Mouse (Mus musculus): ENCODE data around the gene Gm17416. TPM values are rescaled to one million over a fixed set of nuclear protein-coding genes. Genes with fewer than 3 reads are reported as not detected.

Gm17416 gene
- polyA plus RNA-seq, 1 experiment from 2014 or later, result not detected

- Histone ChIP-seq H3K9ac (ENCODE audit: low read length) (no peak overlapping the region), H3K4me3 (ENCODE audit: low read depth, low read length) (no peak overlapping the region), H3K4me1 (ENCODE audit: control insufficient read depth, insufficient read depth, low read length) (no peaks in the 10 kb centered on the region), H3K36me3 (ENCODE audit: control insufficient read depth, insufficient read depth, low read length) (no peaks in the 10 kb centered on the region), H3K4me2 (ENCODE audit: low read depth, severe bottlenecking) (no peak overlapping the region), H3K27ac (replicated peaks; ENCODE audit: low read depth, low read length) (no peak overlapping the region), H3K9me3 (ENCODE audit: control insufficient read depth, low read length) (no peaks in the 10 kb centered on the region), H3K27me3 (ENCODE audit: control insufficient read depth, insufficient read depth, low read length) (no peaks in the 10 kb centered on the region)
- no peak for ATAC-seq (ENCODE audit: insufficient number of reproducible peaks, low FRiP score, low TSS enrichment, low read depth)
- DNase-seq (ENCODE audit: low spot score), result no peak
- WGBS, result 42% methylated on average over 2 of the region's 2 CpGs
Measured at GRCm38 (mm10) chr2:152588450-152588849, 19.3 kb downstream of the Gm17416 start.

- Histone ChIP-seq H3K9ac (ENCODE audit: low read length) (no peak overlapping the region), H3K27ac (replicated peaks; ENCODE audit: low read depth, low read length) (no peak overlapping the region), H3K4me3 (ENCODE audit: low read depth, low read length) (no peak overlapping the region), H3K9me3 (ENCODE audit: control insufficient read depth, low read length) (no peaks in the 10 kb centered on the region), H3K4me2 (ENCODE audit: low read depth, severe bottlenecking) (no peak overlapping the region), H3K4me1 (ENCODE audit: control insufficient read depth, insufficient read depth, low read length) (no peaks in the 10 kb centered on the region), H3K36me3 (ENCODE audit: control insufficient read depth, insufficient read depth, low read length) (no peaks in the 10 kb centered on the region), H3K27me3 (ENCODE audit: control insufficient read depth, insufficient read depth, low read length) (no peaks in the 10 kb centered on the region)
- no peak for DNase-seq (ENCODE audit: low spot score)
- ATAC-seq (ENCODE audit: insufficient number of reproducible peaks, low FRiP score, low TSS enrichment, low read depth), result no peak
- 46% methylated on average over 6 of the region's 6 CpGs for WGBS
Measured at GRCm38 (mm10) chr2:152589021-152589420, 19.9 kb downstream of the Gm17416 start.

- 66% methylated on average over 7 of the region's 7 CpGs for WGBS
- ATAC-seq (ENCODE audit: insufficient number of reproducible peaks, low FRiP score, low TSS enrichment, low read depth) (no peak), DNase-seq (ENCODE audit: low spot score) (no peak)
- Histone ChIP-seq H3K27me3 (ENCODE audit: control insufficient read depth, insufficient read depth, low read length) (no peaks in the 10 kb centered on the region), H3K9me3 (ENCODE audit: control insufficient read depth, low read length) (no peaks in the 10 kb centered on the region), H3K4me1 (ENCODE audit: control insufficient read depth, insufficient read depth, low read length) (no peaks in the 10 kb centered on the region), H3K4me2 (ENCODE audit: low read depth, severe bottlenecking) (no peak within 1 kb of the TSS), H3K27ac (replicated peaks; ENCODE audit: low read depth, low read length) (no peak within 1 kb of the TSS), H3K4me3 (ENCODE audit: low read depth, low read length) (no peak within 1 kb of the TSS), H3K36me3 (ENCODE audit: control insufficient read depth, insufficient read depth, low read length) (no peaks in the 10 kb centered on the region), H3K9ac (ENCODE audit: low read length) (no peak within 1 kb of the TSS)
Measured at GRCm38 (mm10) chr2:152599299-152599698, 30.2 kb downstream of the Gm17416 start, which contains the start of gene Defb45. TSS of gene Defb45 (minus strand) at chr2:152599399.

GRCm38 (mm10) chr2:152600076-152600475 is 30.9 kb downstream of the Gm17416 start:
- Histone ChIP-seq H3K9ac (ENCODE audit: low read length) (no peak overlapping the region), H3K27ac (replicated peaks; ENCODE audit: low read depth, low read length) (no peak overlapping the region), H3K27me3 (ENCODE audit: control insufficient read depth, insufficient read depth, low read length) (no peaks in the 10 kb centered on the region), H3K36me3 (ENCODE audit: control insufficient read depth, insufficient read depth, low read length) (no peaks in the 10 kb centered on the region), H3K4me2 (ENCODE audit: low read depth, severe bottlenecking) (no peak overlapping the region), H3K9me3 (ENCODE audit: control insufficient read depth, low read length) (no peaks in the 10 kb centered on the region), H3K4me3 (ENCODE audit: low read depth, low read length) (no peak overlapping the region), H3K4me1 (ENCODE audit: control insufficient read depth, insufficient read depth, low read length) (no peaks in the 10 kb centered on the region)
- ATAC-seq (ENCODE audit: insufficient number of reproducible peaks, low FRiP score, low TSS enrichment, low read depth), result no peak
- DNase-seq (ENCODE audit: low spot score), result no peak
- 89% methylated on average over 6 of the region's 6 CpGs for WGBS

GRCm38 (mm10) chr2:152601275-152601960 is 32.3 kb downstream of the Gm17416 start:
- H3K9me3 ChIP-seq (ENCODE audit: control insufficient read depth, low read length), result no peaks in the 10 kb centered on the region
- no peaks in the 10 kb centered on the region for H3K4me1 ChIP-seq (ENCODE audit: control insufficient read depth, insufficient read depth, low read length)
- no peak overlapping the region for H3K4me2 ChIP-seq (ENCODE audit: low read depth, severe bottlenecking)
- H3K27me3 ChIP-seq (ENCODE audit: control insufficient read depth, insufficient read depth, low read length), result no peaks in the 10 kb centered on the region
- DNase-seq (ENCODE audit: low spot score) (no peak), ATAC-seq (ENCODE audit: insufficient number of reproducible peaks, low FRiP score, low TSS enrichment, low read depth) (no peak)
- H3K4me3 ChIP-seq (ENCODE audit: low read depth, low read length), result no peak overlapping the region
- H3K36me3 ChIP-seq (ENCODE audit: control insufficient read depth, insufficient read depth, low read length), result no peaks in the 10 kb centered on the region
- 74% methylated on average over 4 of the region's 4 CpGs for WGBS
- H3K9ac ChIP-seq (ENCODE audit: low read length), result no peak overlapping the region
- H3K27ac ChIP-seq (replicated peaks; ENCODE audit: low read depth, low read length), result no peak overlapping the region

DNA sequence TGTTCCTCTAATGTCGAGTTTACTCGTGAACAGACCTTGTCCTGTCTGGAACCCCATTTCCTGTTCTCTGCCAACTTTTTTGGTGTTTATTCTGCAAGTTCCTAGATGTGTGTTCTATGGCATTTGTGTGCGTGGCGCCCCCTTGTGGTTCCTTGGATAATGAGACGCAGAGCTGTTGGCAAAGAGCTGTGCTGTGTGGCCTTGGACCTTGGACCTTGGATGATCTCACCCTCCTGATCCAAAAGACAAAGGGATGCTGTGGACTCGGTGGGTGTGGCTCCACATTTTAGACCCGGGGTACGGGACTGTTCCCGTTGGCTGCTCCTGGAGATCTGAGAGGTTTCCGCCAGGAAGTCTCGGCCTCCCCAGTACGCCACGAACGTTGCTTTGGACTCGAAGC is 34.9 kb downstream of the Gm17416 start, which contains the start of gene Defb36:
TSS of gene Defb36 (plus strand) at position 271 of the 400 bp plus-strand sequence.
- Histone ChIP-seq H3K27ac (replicated peaks; ENCODE audit: low read depth, low read length) (no peak within 1 kb of the TSS), H3K4me1 (ENCODE audit: control insufficient read depth, insufficient read depth, low read length) (no peaks in the 10 kb centered on the region), H3K36me3 (ENCODE audit: control insufficient read depth, insufficient read depth, low read length) (no peaks in the 10 kb centered on the region), H3K27me3 (ENCODE audit: control insufficient read depth, insufficient read depth, low read length) (no peaks in the 10 kb centered on the region), H3K9me3 (ENCODE audit: control insufficient read depth, low read length) (no peaks in the 10 kb centered on the region), H3K4me2 (ENCODE audit: low read depth, severe bottlenecking) (no peak within 1 kb of the TSS), H3K9ac (ENCODE audit: low read length) (no peak within 1 kb of the TSS), H3K4me3 (ENCODE audit: low read depth, low read length) (no peak within 1 kb of the TSS)
- no peak for ATAC-seq (ENCODE audit: insufficient number of reproducible peaks, low FRiP score, low TSS enrichment, low read depth)
- DNase-seq (ENCODE audit: low spot score), result peak; percentile 49
- WGBS, result 85% methylated on average over 15 of the region's 15 CpGs

- WGBS, result 51% methylated on average over 6 of the region's 6 CpGs
- ATAC-seq (ENCODE audit: insufficient number of reproducible peaks, low FRiP score, low TSS enrichment, low read depth), result no peak
- H3K27ac ChIP-seq (replicated peaks; ENCODE audit: low read depth, low read length), result no peak overlapping the region
- no peak overlapping the region for H3K4me3 ChIP-seq (ENCODE audit: low read depth, low read length)
- H3K4me2 ChIP-seq (ENCODE audit: low read depth, severe bottlenecking), result no peak overlapping the region
- H3K27me3 ChIP-seq (ENCODE audit: control insufficient read depth, insufficient read depth, low read length), result no peaks in the 10 kb centered on the region
- no peaks in the 10 kb centered on the region for H3K36me3 ChIP-seq (ENCODE audit: control insufficient read depth, insufficient read depth, low read length)
- no peaks in the 10 kb centered on the region for H3K9me3 ChIP-seq (ENCODE audit: control insufficient read depth, low read length)
- no peaks in the 10 kb centered on the region for H3K4me1 ChIP-seq (ENCODE audit: control insufficient read depth, insufficient read depth, low read length)
- no peak for DNase-seq (ENCODE audit: low spot score)
- no peak overlapping the region for H3K9ac ChIP-seq (ENCODE audit: low read length)
Measured at GRCm38 (mm10) chr2:152607746-152608145, 38.6 kb downstream of the Gm17416 start.

DNA sequence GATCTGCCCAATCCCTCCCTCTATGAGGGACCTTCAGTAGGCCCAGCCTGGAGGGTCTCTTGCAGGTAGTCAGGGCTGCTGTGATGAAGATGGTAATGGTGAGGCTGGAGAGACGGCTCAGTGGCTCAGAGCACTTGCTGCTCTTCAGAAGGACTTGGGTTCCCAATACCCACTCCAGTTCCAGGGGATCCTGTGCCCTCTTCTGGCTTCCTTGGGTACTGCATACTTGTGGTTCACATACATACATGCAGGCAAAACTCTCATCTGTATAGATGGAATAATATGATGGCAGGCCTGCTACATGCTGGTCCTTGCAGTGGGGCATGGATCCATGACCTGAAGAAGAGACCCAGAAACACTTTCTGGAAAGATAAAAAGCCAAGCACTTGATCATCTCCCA is 39.6 kb downstream of the Gm17416 start:
- DNase-seq (ENCODE audit: low spot score), result no peak
- no peak overlapping the region for H3K4me3 ChIP-seq (ENCODE audit: low read depth, low read length)
- no peak for ATAC-seq (ENCODE audit: insufficient number of reproducible peaks, low FRiP score, low TSS enrichment, low read depth)
- H3K27ac ChIP-seq (replicated peaks; ENCODE audit: low read depth, low read length), result no peak overlapping the region
- H3K9ac ChIP-seq (ENCODE audit: low read length), result no peak overlapping the region
- WGBS, result 96% methylated on average over 1 of the region's 1 CpGs
- H3K36me3 ChIP-seq (ENCODE audit: control insufficient read depth, insufficient read depth, low read length), result no peaks in the 10 kb centered on the region
- H3K4me1 ChIP-seq (ENCODE audit: control insufficient read depth, insufficient read depth, low read length), result no peaks in the 10 kb centered on the region
- no peaks in the 10 kb centered on the region for H3K9me3 ChIP-seq (ENCODE audit: control insufficient read depth, low read length)
- H3K27me3 ChIP-seq (ENCODE audit: control insufficient read depth, insufficient read depth, low read length), result no peaks in the 10 kb centered on the region
- no peak overlapping the region for H3K4me2 ChIP-seq (ENCODE audit: low read depth, severe bottlenecking)

- Histone ChIP-seq H3K27me3 (ENCODE audit: control insufficient read depth, insufficient read depth, low read length) (no peaks in the 10 kb centered on the region), H3K9me3 (ENCODE audit: control insufficient read depth, low read length) (no peaks in the 10 kb centered on the region), H3K27ac (replicated peaks; ENCODE audit: low read depth, low read length) (no peak overlapping the region), H3K9ac (ENCODE audit: low read length) (no peak overlapping the region), H3K4me3 (ENCODE audit: low read depth, low read length) (no peak overlapping the region), H3K4me1 (ENCODE audit: control insufficient read depth, insufficient read depth, low read length) (no peaks in the 10 kb centered on the region), H3K4me2 (ENCODE audit: low read depth, severe bottlenecking) (peak overlapping the region; percentile 10; the same call in 1 of the 2 replicates), H3K36me3 (ENCODE audit: control insufficient read depth, insufficient read depth, low read length) (no peaks in the 10 kb centered on the region)
- ATAC-seq (ENCODE audit: insufficient number of reproducible peaks, low FRiP score, low TSS enrichment, low read depth), result no peak
- WGBS, result 27% methylated on average over 7 of the region's 8 CpGs
- no peak for DNase-seq (ENCODE audit: low spot score)
Measured at GRCm38 (mm10) chr2:152612193-152612592, 43.1 kb downstream of the Gm17416 start.
